Mouse (Mus musculus) heart, postnatal 0 days (tissue): ENCODE measurements around the gene Zeb2.

Experiments
- CTCF ChIP-seq: IDR thresholded peaks from 2 replicates; pipeline ENCODE4 v1.5.1; 2016; ENCODE audit warnings: antibody characterized with exemption, control low read depth, low read depth
- EP300 ChIP-seq: IDR thresholded peaks from 2 replicates; pipeline ENCODE4 v1.6.1; 2016; ENCODE audit warnings: antibody characterized with exemption, low read depth

- TF ChIP-seq CTCF (no peak), EP300 (no peak)
Measured at GRCm38 (mm10) chr2:44973828-44974227, 143.4 kb downstream of the Zeb2 start.
